Mouse (Mus musculus) liver, embryonic 16.5 days (tissue): Measurements from ENCODE around the gene Tubgcp6. TPM values are rescaled to one million over a fixed set of nuclear protein-coding genes. Genes with fewer than 3 reads are reported as not detected.

Source experiments
- ATAC-seq: fragments of 200-750 bp; cut with Nextera tagmentation; 2 replicates; pipeline ENCODE4 v1.8.0; 2017; ENCODE audit warnings: low read depth, mild to moderate bottlenecking, moderate number of reproducible peaks, moderate library complexity
- H3K27ac ChIP-seq: fragments of 300-500 bp; sonication (generic); 2 replicates; pipeline ENCODE4 v1.5.1; 2014; ENCODE audit warnings: mild to moderate bottlenecking, low read length
- H3K27me3 ChIP-seq: fragments of 300-500 bp; sonication (generic); 2 replicates; pipeline ENCODE4 v1.6.1; 2014; ENCODE audit warnings: low read depth, low read length, mixed read lengths; ENCODE audit not compliant: control insufficient read depth, insufficient read depth
- H3K36me3 ChIP-seq: fragments of 300-500 bp; sonication (generic); 2 replicates; pipeline ENCODE4 v1.6.1; 2014; ENCODE audit warnings: mild to moderate bottlenecking; ENCODE audit not compliant: control insufficient read depth, insufficient read depth
- H3K4me1 ChIP-seq: fragments of 300-500 bp; sonication (generic); 2 replicates; pipeline ENCODE4 v1.6.1; 2014; ENCODE audit warnings: low read depth, low read length, mixed read lengths; ENCODE audit not compliant: control insufficient read depth
- H3K4me2 ChIP-seq: fragments of 300-500 bp; sonication (generic); 2 replicates; pipeline ENCODE4 v1.6.1; 2014; ENCODE audit warnings: low read depth, low read length, mixed read lengths
- H3K4me3 ChIP-seq: fragments of 300-500 bp; sonication (generic); 2 replicates; pipeline ENCODE4 v1.5.1; 2014; ENCODE audit warnings: low read depth, mild to moderate bottlenecking, low read length
- H3K9ac ChIP-seq: fragments of 300-500 bp; sonication (generic); 2 replicates; pipeline ENCODE4 v1.6.1; 2014; ENCODE audit warnings: low read depth, low read length
- H3K9me3 ChIP-seq: fragments of 300-500 bp; sonication (generic); replicated peaks from 2 replicates; pipeline ENCODE4 v1.6.1; 2016; ENCODE audit warnings: low read length; ENCODE audit not compliant: control insufficient read depth
- WGBS: fragments of 180-500 bp; shearing (Covaris S2); extraction: QIAGEN DNeasy Blood & Tissue Kit; methylation state at CpG from one replicate; pipeline ENCODE4 v1.1.7; 2014; ENCODE audit not compliant: insufficient replicate concordance; 5-methylcytosine and 5-hydroxymethylcytosine counted together
- polyA plus RNA-seq: library from polyadenylated mRNA; unstranded; fragments of >200 nt; fragmentation: Nextera tagmentation; extraction: Ambion mirVana; gene quantifications from 2 replicates; pipeline ENCODE4 v1.2.1, GENCODE M21; 2015

Gene Tubgcp6
- polyA plus RNA-seq, 1 experiment from 2014 or later, result 5.8 TPM

- Histone ChIP-seq H3K4me3 (no peak overlapping the region), H3K4me2 (no peak overlapping the region), H3K27me3 (peaks cover 57% of the 10 kb centered on the region), H3K4me1 (no peaks in the 10 kb centered on the region), H3K27ac (no peak overlapping the region), H3K36me3 (no peaks in the 10 kb centered on the region), H3K9ac (no peak overlapping the region), H3K9me3 (no peaks in the 10 kb centered on the region)
- 63% methylated on average over 7 of the region's 7 CpGs for WGBS
- no peak for ATAC-seq
These were observed 15.1 kb upstream of the Tubgcp6 start for GRCm38 (mm10) chr15:89138046-89138405.

DNA sequence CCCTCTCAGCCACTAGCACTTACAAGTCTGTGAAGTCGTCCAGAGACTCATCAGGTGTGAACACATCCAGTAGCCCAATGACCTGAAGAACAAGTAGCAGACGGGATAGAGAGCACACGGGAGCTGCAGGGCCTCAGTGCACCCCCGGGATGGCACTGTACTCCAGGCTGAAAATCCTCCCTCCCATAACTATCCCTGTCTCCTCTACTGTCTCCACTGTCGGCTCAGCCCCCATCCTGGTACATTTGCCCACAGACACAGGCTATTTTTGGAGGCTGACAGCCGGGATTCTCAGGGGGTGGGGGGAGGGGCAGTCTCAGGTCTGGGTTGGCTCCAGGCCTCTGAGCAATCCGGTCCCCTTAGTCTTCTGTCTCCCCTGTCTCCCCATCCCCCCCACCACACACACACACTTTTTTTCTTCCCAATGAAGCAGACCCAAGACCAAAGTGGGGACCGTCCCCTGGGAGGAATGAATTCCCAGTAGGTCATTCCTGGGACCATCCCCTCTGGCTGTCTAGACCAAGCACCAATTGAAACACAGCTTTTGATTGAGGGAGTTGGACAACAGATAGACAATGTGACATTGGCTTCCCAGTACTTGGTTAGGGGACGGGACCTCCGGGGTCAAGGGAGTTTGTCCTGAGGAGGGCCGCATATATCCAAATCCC, 14.6 kb upstream of the Tubgcp6 start:
- no peak for ATAC-seq
- WGBS, result 57% methylated on average over 11 of the region's 11 CpGs
- Histone ChIP-seq H3K4me2 (no peak overlapping the region), H3K36me3 (no peaks in the 10 kb centered on the region), H3K4me1 (no peaks in the 10 kb centered on the region), H3K9me3 (no peaks in the 10 kb centered on the region), H3K4me3 (no peak overlapping the region), H3K27me3 (peaks cover 54% of the 10 kb centered on the region), H3K9ac (no peak overlapping the region), H3K27ac (no peak overlapping the region)

DNA sequence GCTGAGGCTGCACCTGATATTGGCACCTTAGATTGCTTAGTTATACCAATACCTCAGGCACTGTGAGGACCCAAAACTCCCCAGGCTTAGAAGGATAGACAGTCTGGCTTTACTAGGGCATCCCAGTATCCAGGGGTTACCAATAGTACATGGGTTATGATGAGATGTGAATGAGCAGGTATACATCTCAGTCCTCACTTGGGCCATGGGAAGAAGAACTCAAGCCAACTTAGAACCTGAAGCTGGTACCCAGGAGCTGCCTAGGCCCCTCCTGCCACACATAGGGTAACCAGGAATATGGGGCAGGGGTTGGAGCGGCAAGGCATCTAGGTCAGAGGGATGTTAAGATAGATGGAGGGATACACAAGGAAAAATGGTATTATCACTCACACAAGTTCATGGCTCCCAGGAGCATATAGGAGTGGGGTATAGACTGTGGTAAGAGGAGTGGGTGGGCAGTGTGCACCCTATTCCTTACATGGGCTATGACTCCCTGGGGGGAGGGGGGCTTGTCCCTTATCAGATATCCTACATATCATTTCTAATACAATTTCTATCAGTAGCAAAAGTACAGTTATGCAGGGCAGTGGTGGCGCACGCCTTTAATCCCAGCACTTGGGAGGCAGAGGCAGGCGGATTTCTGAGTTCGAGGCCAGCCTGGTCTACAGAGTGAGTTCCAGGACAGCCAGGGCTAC, 13.7 kb upstream of the Tubgcp6 start:
- no peak overlapping the region for H3K4me3 ChIP-seq
- no peak overlapping the region for H3K4me2 ChIP-seq
- H3K27me3 ChIP-seq, result peaks cover 45% of the 10 kb centered on the region
- 78% methylated on average over 5 of the region's 5 CpGs for WGBS
- no peak overlapping the region for H3K27ac ChIP-seq
- H3K9ac ChIP-seq, result no peak overlapping the region
- ATAC-seq, result no peak
- no peaks in the 10 kb centered on the region for H3K36me3 ChIP-seq
- H3K9me3 ChIP-seq, result no peaks in the 10 kb centered on the region
- no peaks in the 10 kb centered on the region for H3K4me1 ChIP-seq

DNA sequence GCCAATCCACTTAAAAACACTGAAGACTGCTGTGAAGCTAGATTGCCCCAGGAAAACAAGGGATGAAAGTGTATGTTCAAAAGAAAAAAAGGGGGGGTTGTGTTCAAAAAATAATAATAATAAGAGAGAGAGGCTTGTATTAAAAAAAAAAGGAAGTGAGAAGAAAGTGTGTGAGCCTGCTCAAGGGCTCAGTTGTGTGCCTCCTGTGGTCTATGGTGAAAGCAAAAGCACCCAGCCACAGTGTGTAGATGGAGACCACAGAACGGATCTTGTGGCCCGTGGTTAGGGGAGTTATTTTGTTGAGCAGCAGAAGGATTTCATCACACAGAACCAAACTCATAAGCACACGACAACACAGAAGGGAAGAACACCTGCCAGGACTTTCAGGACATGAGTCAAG, 8.4 kb upstream of the Tubgcp6 start:
- H3K9me3 ChIP-seq, result no peaks in the 10 kb centered on the region
- 30% methylated on average over 3 of the region's 3 CpGs for WGBS
- H3K27me3 ChIP-seq, result peaks cover 3% of the 10 kb centered on the region
- H3K27ac ChIP-seq, result no peak overlapping the region
- H3K4me3 ChIP-seq, result no peak overlapping the region
- H3K9ac ChIP-seq, result no peak overlapping the region
- no peak overlapping the region for H3K4me2 ChIP-seq
- H3K4me1 ChIP-seq, result peaks cover 14% of the 10 kb centered on the region
- H3K36me3 ChIP-seq, result no peaks in the 10 kb centered on the region
- ATAC-seq, result no peak

GRCm38 (mm10) chr15:89130245-89130644, 7.3 kb upstream of the Tubgcp6 start:
- H3K4me2 ChIP-seq, result no peak overlapping the region
- peaks cover 14% of the 10 kb centered on the region for H3K4me1 ChIP-seq
- H3K27ac ChIP-seq, result no peak overlapping the region
- no peaks in the 10 kb centered on the region for H3K36me3 ChIP-seq
- ATAC-seq, result no peak
- H3K4me3 ChIP-seq, result no peak overlapping the region
- H3K27me3 ChIP-seq, result no peaks in the 10 kb centered on the region; the same call in none of the 2 replicates
- no peaks in the 10 kb centered on the region for H3K9me3 ChIP-seq
- no peak overlapping the region for H3K9ac ChIP-seq

- H3K9me3 ChIP-seq, result no peaks in the 10 kb centered on the region
- no peaks in the 10 kb centered on the region for H3K36me3 ChIP-seq
- peak within 1 kb of the TSS; percentile 83 for H3K9ac ChIP-seq
- H3K4me2 ChIP-seq, result peak within 1 kb of the TSS; percentile 85
- H3K4me1 ChIP-seq, result peaks cover 15% of the 10 kb centered on the region
- H3K4me3 ChIP-seq, result peak within 1 kb of the TSS; percentile 79
- H3K27me3 ChIP-seq, result no peaks in the 10 kb centered on the region; the same call in 1 of the 2 replicates
- peak within 1 kb of the TSS; percentile 88 for H3K27ac ChIP-seq
- WGBS, result 3% methylated on average over 36 of the region's 36 CpGs
- peak; percentile 87 for ATAC-seq
These were observed 5.8 kb upstream of the Tubgcp6 start, which contains the start of gene Hdac10 for GRCm38 (mm10) chr15:89128382-89129350. Gene Hdac10 (minus strand): TSS chr15:89128700.

GRCm38 (mm10) chr15:89127364-89127940, 4.5 kb upstream of the Tubgcp6 start:
- WGBS, result 75% methylated on average over 8 of the region's 8 CpGs
- Histone ChIP-seq H3K27ac (no peak overlapping the region), H3K36me3 (no peaks in the 10 kb centered on the region)

GRCm38 (mm10) chr15:89126622-89127021, 3.7 kb upstream of the Tubgcp6 start:
- WGBS, result 75% methylated on average over 8 of the region's 8 CpGs
- Histone ChIP-seq H3K36me3 (no peaks in the 10 kb centered on the region), H3K9me3 (no peaks in the 10 kb centered on the region), H3K4me2 (no peak overlapping the region), H3K4me3 (no peak overlapping the region), H3K27me3 (no peaks in the 10 kb centered on the region; the same call in 1 of the 2 replicates), H3K9ac (no peak overlapping the region), H3K4me1 (peaks cover 29% of the 10 kb centered on the region), H3K27ac (no peak overlapping the region)
- no peak for ATAC-seq

More at GRCm38 (mm10) chr15:89127364-89127940, 4.5 kb upstream of the Tubgcp6 start:
- ATAC-seq, result no peak
- Histone ChIP-seq H3K4me1 (peaks cover 21% of the 10 kb centered on the region), H3K9me3 (no peaks in the 10 kb centered on the region), H3K4me3 (peak overlapping the region; percentile 79), H3K27me3 (no peaks in the 10 kb centered on the region; the same call in 1 of the 2 replicates), H3K4me2 (peak overlapping the region; percentile 85), H3K9ac (peak overlapping the region; percentile 83; the same call in 1 of the 2 replicates)
